Mouse (Mus musculus): ENCODE data around the gene Rgs6.

Gene Rgs6

GRCm38 (mm10) chr12:83204361-83204760, 616.3 kb downstream of the Rgs6 start:
- no peak for DNase-seq (ENCODE audit: low read depth)

- no peak for DNase-seq (ENCODE audit: low read depth)
Observed at GRCm38 (mm10) chr12:83206866-83207265, 618.8 kb downstream of the Rgs6 start.

GRCm38 (mm10) chr12:83207481-83207880, 619.4 kb downstream of the Rgs6 start:
- no peak for DNase-seq (ENCODE audit: low read depth)

GRCm38 (mm10) chr12:83208011-83208410, 619.9 kb downstream of the Rgs6 start:
- no peak for DNase-seq (ENCODE audit: low read depth)

- DNase-seq (ENCODE audit: low read depth) = no peak
Observed at GRCm38 (mm10) chr12:83208841-83209240, 620.7 kb downstream of the Rgs6 start.

GRCm38 (mm10) chr12:83209461-83209860, 621.4 kb downstream of the Rgs6 start:
- no peak for DNase-seq (ENCODE audit: low read depth)

- DNase-seq (ENCODE audit: low read depth) = no peak
Observed at GRCm38 (mm10) chr12:83210294-83210693, 622.2 kb downstream of the Rgs6 start.

GRCm38 (mm10) chr12:83210735-83211134, 622.6 kb downstream of the Rgs6 start:
- DNase-seq (ENCODE audit: low read depth) = no peak

- DNase-seq (ENCODE audit: low read depth) = no peak
Observed at GRCm38 (mm10) chr12:83211146-83211822, 623.2 kb downstream of the Rgs6 start.
